Mouse (Mus musculus) urinary bladder, adult 18-20 months (tissue): Measurements from ENCODE around the gene Prkch.

Experiments
- DNase-seq, 2 experiments: peaks; one replicate each; pipeline ENCODE4 v3.0.0; 2022; ENCODE audit warnings: low spot score in 2 of 2, mixed read lengths in 2 of 2

Gene Prkch

GRCm38 (mm10) chr12:73755646-73756045 is 171.1 kb downstream of the Prkch start:
- DNase-seq: peak in 1 of 2 experiments; percentile 81

GRCm38 (mm10) chr12:73756527-73756926 is 171.9 kb downstream of the Prkch start:
- DNase-seq: no peak

GRCm38 (mm10) chr12:73762001-73762400 is 177.4 kb downstream of the Prkch start:
- DNase-seq: no peak

GRCm38 (mm10) chr12:73762762-73763161 is 178.2 kb downstream of the Prkch start:
- DNase-seq: no peak

GRCm38 (mm10) chr12:73764649-73765525 is 180.3 kb downstream of the Prkch start:
- DNase-seq: no peak

GRCm38 (mm10) chr12:73766152-73766551 is 181.6 kb downstream of the Prkch start:
- no peak for DNase-seq

- DNase-seq: no peak
Measured at GRCm38 (mm10) chr12:73768788-73769187, 184.2 kb downstream of the Prkch start.

GRCm38 (mm10) chr12:73769536-73769935 is 184.9 kb downstream of the Prkch start:
- no peak for DNase-seq

- DNase-seq: no peak
Measured at GRCm38 (mm10) chr12:73770771-73771170, 186.2 kb downstream of the Prkch start.

GRCm38 (mm10) chr12:73774793-73775385 is 190.3 kb downstream of the Prkch start:
- no peak for DNase-seq

GRCm38 (mm10) chr12:73776401-73776945 is 191.9 kb downstream of the Prkch start:
- DNase-seq: no peak

- no peak for DNase-seq
Measured at GRCm38 (mm10) chr12:73777673-73778072, 193.1 kb downstream of the Prkch start.

- peak in 1 of 2 experiments; percentile 78 for DNase-seq
Measured at GRCm38 (mm10) chr12:73779332-73780231, 195.0 kb downstream of the Prkch start.

GRCm38 (mm10) chr12:73781425-73782032 is 196.9 kb downstream of the Prkch start:
- no peak for DNase-seq

GRCm38 (mm10) chr12:73786909-73787308 is 202.3 kb downstream of the Prkch start:
- peak in 1 of 2 experiments; percentile 47 for DNase-seq

GRCm38 (mm10) chr12:73788850-73789249 is 204.3 kb downstream of the Prkch start:
- no peak for DNase-seq

GRCm38 (mm10) chr12:73790571-73791108 is 206.0 kb downstream of the Prkch start:
- no peak for DNase-seq

- no peak for DNase-seq
Measured at GRCm38 (mm10) chr12:73793216-73793615, 208.6 kb downstream of the Prkch start.

GRCm38 (mm10) chr12:73793744-73794143 is 209.1 kb downstream of the Prkch start:
- no peak for DNase-seq

- peak; percentile 50 to 65 for DNase-seq
Measured at GRCm38 (mm10) chr12:73794151-73794883, 209.7 kb downstream of the Prkch start.
